Mouse (Mus musculus) liver, adult 2 months (tissue): ENCODE measurements around the gene Hadha.

Source experiments
- CTCF ChIP-seq: fragments of 200-500 bp; IDR thresholded peaks from 2 replicates; pipeline ENCODE4 v1.5.1; 2011; ENCODE audit warnings: low read depth, low read length, control low read depth
- POLR2A ChIP-seq: fragments of 200-500 bp; IDR thresholded peaks from 2 replicates; pipeline ENCODE4 v1.6.1; 2011; ENCODE audit warnings: low read length, control low read depth; ENCODE audit not compliant: insufficient read depth; ENCODE audit errors: extremely low read depth

DNA sequence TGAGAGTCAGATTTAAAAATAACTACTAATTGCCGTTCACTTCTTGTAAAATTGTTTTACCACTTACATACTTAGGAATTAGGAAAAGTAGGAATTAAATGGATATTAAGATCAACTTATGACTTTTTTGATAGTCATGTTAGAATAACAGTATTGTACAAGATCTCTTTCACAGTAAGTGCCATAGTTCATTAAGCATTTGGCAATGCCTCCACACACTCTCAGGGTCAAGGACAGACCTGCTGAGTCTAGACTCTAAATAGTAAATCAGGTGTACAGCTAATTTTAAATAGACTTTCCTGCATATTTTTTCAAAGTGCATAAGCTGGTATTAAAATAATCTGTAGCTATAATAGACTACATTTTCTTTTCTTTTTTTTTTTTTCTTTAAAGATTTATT is 2.5 kb downstream of the Hadha start:
- TF ChIP-seq POLR2A (no peak), CTCF (no peak)
